Mouse (Mus musculus) liver, adult (tissue): ENCODE data around the gene Smcr8.

Experiments
- GATA4 ChIP-seq: IDR thresholded peaks from 2 replicates; pipeline ENCODE4 v1.6.1; 2014; ENCODE audit warnings: mild to moderate bottlenecking, low read length; ENCODE audit not compliant: insufficient replicate concordance

Gene Smcr8

DNA sequence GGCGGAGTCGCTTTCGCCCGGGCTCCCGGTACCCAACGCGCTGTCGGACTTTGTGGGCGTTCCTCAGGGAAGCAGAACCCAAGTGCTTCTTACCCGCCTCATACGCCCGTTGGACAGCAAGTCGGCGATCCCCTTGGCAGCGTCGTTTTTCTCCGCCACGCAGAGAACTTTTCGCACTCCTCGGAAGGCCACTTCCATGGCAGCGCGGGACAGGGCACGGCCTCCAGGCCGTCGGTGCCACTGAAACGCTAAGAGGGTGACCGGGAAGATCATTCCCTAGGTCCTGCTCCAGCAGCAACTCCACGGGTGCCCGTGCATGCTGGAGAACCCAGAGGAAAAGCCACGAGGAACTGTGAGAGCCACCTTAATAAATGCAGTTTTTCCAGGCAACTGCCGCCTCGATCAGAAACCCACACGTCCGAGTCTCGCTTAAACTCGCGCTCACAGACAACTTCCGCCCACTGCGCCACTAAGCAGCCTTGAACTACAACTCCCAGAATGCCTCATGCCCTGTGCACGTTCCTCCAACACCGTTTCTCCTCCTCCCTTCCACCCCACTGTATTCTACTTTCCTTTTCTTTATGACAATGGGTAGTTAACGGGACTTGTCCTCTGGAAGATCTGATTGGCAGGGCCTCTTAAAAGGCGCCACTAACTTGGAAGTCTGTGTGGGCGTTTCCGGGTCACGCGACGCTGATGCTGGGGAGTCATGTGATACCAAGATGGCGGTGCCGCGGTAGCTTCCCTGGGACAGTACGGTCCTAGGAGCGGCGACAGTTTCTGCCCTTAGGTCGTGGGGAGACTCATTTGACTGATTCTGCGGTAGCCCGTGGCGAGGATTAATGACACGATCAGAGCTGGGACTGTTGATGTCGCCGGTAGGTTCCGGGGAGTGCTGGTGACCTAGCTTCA is at the start of gene Smcr8, which contains the start of gene Top3a:
Smcr8 (plus strand) TSS at position 696 of the 912 bp plus-strand sequence.
Top3a (minus strand) TSS at position 537 of the 912 bp plus-strand sequence.
- TF ChIP-seq GATA4: peak; percentile 46; the same call in 1 of the 2 replicates

DNA sequence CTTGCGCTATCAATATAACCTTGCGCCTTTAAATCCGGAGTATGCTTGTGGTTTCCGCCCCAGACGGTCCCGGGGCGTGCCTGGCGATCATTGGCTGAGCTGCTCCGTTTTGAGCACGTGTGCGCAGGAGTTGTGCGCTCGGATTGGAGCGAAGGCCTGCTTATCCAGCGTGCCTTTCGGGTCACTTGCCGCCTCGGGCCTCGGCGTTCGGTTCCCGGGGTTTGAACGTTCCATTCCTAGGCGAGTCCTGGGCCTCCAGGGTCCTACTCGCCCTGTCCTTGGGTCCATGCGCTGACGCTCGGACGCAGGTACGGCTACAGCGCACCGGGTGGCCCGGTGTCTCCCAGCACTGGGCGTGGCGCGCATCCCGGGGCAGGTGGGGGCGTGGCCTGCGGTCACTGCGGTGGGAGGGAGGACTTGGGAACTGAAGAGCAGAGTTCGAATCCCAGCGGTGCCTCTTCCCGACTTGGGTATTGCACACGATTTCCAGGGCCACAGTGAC is 49.0 kb upstream of the Smcr8 start, which contains the start of gene Mief2:
Mief2 (plus strand) TSS at position 139 of the 502 bp plus-strand sequence.
- TF ChIP-seq GATA4: peak; percentile 69; the same call in 1 of the 2 replicates

DNA sequence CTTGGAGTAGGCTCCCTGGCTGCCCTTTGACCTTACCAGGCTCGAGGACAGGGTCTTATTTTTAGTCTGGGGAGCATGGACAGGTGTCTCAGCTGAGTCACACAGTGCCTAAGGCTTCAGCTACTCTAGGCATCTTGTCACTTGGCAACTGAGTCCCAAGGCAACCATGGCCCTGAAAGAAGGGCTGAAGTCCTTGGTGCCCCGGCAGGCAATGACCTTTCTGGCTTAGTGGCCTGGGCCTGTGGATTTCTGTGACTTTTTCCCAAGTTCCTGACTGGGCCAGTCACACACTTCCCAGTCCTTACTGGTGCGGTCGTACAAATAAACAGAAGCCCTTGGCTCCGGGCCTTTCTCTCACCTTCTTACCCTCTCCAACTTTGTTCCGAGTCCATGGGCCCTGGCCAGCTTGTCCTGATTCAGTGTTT is 48.1 kb upstream of the Smcr8 start:
- TF ChIP-seq GATA4: no peak

DNA sequence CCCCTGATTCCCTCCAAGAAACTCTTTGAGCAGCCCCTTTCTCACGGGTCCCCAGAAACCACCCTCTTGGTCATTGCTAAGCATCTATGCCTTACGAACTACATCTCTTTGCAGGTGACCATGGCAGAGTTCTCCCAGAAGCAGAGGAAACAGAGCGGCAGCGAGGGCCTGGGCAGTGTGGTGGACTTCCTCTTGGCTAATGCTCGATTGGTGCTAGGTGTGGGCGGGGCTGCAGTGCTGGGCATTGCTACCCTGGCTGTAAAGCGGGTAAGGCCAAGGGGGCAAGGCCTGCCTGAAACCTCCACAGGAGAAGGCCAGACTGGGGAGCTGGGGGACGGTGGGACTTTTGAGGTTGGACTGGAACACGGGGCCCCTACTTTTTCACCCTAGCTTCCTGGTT is 47.2 kb upstream of the Smcr8 start:
- no peak for TF ChIP-seq GATA4

DNA sequence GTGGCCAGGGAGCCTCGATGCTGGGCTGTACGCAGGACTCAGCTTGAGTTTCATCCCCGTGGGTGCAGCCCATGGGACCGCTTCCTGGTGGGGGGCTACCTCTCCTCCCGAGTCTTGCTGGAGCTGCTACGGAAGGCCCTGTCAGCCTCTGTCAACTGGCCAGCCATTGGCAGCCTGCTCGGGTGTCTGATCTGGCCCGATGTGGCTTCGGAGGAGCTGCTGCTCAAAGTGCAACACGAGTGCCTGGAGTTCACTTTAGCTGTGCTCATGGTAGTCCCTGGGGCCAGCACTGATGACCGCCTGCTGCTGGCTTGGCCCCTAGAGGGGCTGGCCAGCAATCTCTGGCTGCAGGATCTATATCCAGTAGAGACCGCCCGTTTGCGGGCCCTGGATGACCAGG is 46.1 kb upstream of the Smcr8 start:
- TF ChIP-seq GATA4: no peak

DNA sequence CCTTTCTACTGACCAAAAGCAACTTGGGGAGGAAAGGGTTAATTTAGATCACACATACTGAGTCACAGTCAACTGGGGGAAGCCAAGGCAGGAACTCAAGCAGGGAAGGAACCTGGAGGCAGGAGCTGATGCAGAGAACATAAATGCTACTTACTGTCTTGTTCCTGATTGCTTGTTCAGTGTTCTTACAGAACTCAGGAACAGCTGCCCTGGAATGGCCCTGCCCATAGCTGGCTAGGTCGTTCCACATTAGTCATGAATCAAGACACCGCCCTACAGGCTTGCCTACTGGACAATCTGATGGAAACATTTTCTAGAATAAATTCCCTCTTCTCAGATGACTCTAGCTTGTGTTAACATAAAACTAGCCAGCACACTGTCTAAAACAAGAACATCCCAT is 43.1 kb upstream of the Smcr8 start:
- TF ChIP-seq GATA4: no peak

DNA sequence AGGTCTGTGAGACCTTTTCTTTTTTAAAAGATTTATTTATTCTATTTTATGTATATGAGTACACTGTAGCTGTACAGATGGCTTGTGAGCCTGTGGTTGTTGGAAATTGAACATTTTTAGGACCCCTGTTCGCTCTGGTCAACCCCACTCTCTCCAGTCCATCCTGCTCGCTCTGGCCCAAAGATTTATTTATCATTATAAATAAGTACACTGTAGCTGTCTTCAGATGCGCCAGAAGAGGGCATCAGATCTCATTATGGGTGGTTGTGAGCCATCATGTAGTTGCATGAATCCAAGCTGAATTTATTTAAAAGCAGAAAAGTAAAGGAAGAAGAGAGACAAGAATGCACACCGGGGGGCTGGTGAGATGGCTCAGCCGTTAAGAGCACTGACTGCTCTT is 42.1 kb upstream of the Smcr8 start:
- no peak for TF ChIP-seq GATA4

DNA sequence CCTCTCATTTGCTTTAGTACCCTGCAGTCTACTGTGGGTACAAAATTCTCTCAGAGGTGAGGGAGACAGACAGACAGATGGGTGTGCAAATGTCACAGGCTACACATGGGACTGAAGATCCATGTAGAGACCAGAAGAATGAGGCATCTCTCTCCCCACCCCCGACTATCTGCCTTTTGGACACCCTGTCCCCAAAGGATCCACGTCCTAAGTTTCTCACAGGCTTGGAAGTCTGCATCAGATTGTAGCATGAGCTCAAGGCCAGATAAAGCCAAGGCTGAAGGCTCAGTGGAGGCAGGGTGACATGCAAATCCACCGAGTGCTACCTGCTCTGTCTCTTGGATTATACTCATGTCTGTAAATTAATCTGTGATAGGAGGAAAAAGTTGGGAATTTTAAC is 40.8 kb upstream of the Smcr8 start:
- no peak for TF ChIP-seq GATA4

DNA sequence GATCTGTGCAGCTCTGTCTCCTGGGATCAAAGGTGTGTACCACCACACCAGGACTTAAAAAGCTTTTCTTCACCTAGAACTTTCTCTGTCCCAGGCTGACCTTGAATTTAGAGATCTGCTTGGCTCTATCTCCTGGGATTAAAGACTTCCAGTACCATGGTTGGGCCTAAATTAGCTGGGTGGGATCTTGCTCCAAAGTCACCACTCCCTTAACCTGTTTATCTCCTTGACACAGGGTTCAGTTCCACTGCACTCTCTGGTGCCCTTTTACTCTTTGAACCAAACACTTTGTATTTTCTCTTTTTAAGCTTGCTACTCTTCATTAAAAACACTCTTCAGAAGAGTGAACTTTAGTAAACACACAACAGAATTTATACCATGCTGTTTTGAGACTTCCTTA is 39.9 kb upstream of the Smcr8 start:
- TF ChIP-seq GATA4: no peak

DNA sequence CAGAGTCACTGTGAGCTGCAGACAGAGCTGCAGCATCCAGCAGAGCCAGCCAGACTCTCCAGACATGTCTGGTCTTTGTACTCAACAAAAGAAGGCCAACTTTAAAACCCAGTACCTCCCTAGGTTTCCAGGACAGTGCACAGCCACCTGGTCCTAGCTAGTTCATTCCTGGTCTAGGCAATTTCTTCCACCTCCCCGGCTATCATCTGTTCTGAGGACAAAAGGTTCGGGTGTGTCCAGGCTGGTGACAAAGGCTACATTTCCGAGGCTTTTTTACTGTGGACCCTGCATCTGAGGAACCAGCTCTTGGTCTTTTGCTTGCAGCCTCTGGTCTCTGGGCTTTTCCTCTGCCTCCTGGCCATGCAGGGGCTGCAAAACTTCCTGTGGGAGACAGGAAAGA is 37.0 kb upstream of the Smcr8 start:
- TF ChIP-seq GATA4: no peak

DNA sequence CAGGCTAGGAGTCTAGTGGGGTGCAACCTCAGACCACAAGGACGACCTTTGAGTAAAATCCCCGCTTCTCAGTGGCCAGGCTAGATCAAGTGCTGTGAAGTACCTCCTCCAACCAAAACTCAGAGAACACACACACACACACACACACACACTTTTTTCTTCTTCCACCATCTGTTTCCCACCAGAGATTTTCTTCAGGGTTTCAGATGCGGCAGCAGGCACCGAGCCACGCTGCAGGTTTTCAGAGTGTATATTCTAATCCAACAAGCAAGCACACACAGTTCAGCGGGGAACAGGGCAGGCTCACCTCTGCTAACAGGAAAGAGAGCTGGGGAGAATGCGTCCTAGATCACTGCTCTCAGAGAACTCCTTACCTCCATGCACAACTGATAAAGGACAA is 21.8 kb upstream of the Smcr8 start:
- TF ChIP-seq GATA4: no peak

DNA sequence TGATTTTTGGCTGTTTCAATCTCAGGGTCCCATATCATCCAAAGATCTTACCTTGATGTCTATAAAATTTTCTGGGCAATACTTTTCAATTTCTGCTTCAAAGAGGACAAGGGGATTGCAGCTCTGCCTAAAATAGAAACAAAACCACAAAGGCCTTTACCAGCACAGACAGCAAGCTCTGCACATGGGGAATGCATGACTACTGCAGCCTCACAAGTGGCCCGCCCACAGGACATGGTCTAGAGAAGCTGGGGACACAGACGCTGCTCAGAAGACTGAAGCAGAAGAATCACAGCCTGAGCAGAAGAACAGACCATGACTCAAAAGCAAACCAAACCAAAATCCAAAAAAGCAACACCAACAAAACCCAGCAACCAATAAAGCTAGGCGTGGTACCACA is 15.6 kb upstream of the Smcr8 start:
- TF ChIP-seq GATA4: no peak

DNA sequence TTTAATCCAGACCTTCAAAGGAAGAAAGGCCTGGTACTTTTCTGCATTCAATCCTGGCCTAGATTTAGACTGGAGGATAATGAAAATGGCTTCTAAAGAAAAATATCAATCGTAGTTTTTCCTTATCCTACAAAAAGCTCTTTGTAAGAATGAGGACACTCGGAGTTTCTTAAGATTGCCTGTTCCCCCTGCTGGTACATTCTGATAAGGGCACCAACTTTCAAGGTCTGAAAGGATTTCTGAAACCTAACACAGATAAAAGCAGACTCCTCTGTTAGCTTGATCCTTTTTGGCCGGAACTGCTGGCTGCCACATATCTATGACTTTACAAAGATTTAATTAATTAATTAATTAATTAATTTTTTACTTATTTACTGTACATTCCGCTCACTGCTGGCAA is 10.4 kb upstream of the Smcr8 start:
- TF ChIP-seq GATA4: no peak

DNA sequence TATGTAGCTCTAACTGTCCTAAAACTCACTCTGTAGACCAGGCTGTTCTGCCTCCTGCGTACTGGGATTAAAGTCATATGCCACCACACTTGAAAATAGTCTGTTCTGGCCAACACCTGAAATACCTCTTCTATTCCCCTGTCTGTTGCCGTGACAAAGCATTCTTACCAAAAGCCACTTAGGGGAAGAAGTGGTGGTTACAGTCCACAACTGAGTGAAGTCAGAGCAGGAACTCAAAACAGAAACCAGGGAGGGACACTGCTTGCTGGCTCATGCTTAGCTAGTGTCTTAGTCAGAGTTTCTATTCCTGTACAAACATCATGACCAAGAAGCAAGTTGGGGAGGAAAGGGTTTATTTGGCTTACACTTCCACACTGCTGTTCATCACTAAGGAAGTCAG is 8.0 kb upstream of the Smcr8 start:
- no peak for TF ChIP-seq GATA4

DNA sequence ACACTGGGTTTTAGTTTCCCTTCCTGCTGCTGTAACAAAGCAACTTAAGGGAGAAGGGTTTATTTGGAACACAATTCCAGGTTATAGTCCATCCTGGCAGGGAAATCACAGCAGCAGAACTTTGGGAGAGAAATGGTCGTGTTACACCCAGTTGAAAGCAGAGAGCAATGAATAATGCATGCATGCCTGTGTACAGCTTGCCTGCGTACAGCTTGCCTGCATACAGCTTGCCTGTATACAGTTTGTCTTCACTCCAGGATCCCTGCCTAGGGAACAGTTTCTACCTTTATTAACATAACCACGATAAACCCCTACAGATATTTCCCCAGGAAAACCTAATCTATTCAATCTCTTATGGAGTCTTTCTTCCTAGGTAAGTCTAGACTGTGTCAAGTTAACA is 6.5 kb upstream of the Smcr8 start:
- TF ChIP-seq GATA4: no peak

DNA sequence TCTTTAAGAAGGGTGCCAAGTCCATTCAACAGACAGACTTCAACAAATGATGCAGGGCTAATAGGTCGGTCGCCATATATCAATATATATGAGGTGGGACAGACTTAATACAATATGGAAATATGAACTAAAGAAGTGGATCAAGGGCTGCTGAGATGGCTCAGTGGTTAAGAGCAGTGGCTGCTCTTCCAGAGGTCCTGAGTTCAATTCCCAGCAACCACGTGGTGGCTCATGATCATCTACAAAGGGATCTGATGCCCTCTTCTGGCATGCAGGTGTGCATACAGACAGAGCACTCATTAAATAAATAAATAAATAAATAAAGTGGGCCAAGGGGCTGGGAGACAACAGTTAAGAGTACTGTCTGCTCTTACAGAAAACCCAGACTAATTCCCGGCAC is 5.2 kb upstream of the Smcr8 start:
- no peak for TF ChIP-seq GATA4

DNA sequence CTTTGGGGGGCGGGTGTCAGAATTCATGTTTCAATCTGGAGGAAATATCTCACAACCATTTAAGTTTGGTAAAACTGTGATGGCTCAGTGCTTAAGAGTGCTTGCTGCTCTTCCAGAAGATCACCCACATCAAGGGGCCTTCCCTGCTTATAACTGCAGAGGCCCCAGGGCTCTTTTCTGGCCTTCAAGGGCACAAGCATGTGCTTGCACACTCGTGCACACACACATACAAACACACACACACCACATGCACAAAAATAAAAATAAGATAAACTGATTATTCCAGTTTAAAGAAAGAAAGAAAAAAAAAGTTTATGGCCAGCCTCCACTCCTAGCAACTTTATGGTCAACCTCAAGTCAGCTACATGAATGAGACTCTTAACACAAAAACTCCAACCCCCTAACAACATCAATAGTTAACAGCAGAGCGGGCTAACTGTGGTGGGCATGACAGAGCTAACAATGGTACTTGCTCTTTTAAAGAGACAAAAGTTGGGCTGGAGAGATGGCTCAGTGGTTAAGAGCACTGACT is 3.1 kb upstream of the Smcr8 start:
- TF ChIP-seq GATA4: no peak

DNA sequence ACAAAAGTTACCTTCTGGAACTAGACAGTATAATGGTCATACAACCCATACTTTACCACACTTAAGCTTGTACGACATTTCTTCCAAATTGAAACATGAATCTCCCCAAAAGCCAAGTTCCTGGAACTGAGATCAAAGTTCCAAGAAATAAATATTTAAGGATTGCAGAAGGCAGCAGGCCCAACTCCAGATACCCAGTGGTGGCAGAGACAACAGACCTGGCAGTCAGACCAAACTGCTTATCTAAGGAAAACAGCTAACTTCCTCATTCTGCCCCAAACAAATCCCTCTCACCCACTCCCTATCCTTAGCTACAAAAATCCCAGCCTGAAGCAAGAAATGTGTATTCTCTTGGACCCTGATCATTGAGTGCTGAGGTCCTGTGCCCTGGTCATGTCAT is 2.5 kb upstream of the Smcr8 start:
- no peak for TF ChIP-seq GATA4
